Mouse (Mus musculus): Measurements from ENCODE around the gene Tnip1. TPM values are rescaled to one million over a fixed set of nuclear protein-coding genes. Genes with fewer than 3 reads are reported as not detected.
A peak's percentile ranks its signal among the peaks of the same experiment; 100 is the strongest.

Tnip1 gene
- total and polyA plus RNA-seq, 2 experiments: 3.0 to 8.1 TPM

- DNase-seq (ENCODE audit: extremely low read depth, low read depth, low spot score): no peak
- WGBS: 79% methylated on average over 2 of the region's 2 CpGs
- H3K4me1 ChIP-seq (ENCODE audit: control insufficient read depth, insufficient read depth, low read length): peaks cover 9% of the 10 kb centered on the region
- H3K27me3 ChIP-seq (ENCODE audit: control insufficient read depth, insufficient read depth, low read length): no peaks in the 10 kb centered on the region
- H3K4me3 ChIP-seq (ENCODE audit: insufficient read depth, low read depth, low read length): no peak overlapping the region
- TF ChIP-seq POLR2A (IDR thresholded peaks at IDR 0.05; ENCODE audit: extremely low read depth, insufficient read depth, low read length): no peak
- TF ChIP-seq CTCF (IDR thresholded peaks at IDR 0.05; ENCODE audit: low read depth, low read length): no peak
- H3K9ac ChIP-seq (ENCODE audit: low read depth, low read length): no peak overlapping the region
- H3K36me3 ChIP-seq (ENCODE audit: control insufficient read depth, insufficient read depth, low read length): peaks cover 29% of the 10 kb centered on the region
- no peak overlapping the region for H3K27ac ChIP-seq (replicated peaks; ENCODE audit: insufficient read depth, low read depth, low read length)
- H3K79me2 ChIP-seq (ENCODE audit: control insufficient read depth, insufficient read depth, low read length): peaks cover 7% of the 10 kb centered on the region; the same call in 1 of the 2 replicates
These were observed 94.3 kb downstream of the Tnip1 start for GRCm38 (mm10) chr11:54868445-54868844.

- 42% methylated on average over 3 of the region's 3 CpGs for WGBS
- peaks cover 9% of the 10 kb centered on the region for H3K4me1 ChIP-seq (ENCODE audit: control insufficient read depth, insufficient read depth, low read length)
- H3K27me3 ChIP-seq (ENCODE audit: control insufficient read depth, insufficient read depth, low read length): no peaks in the 10 kb centered on the region
- peaks cover 26% of the 10 kb centered on the region for H3K36me3 ChIP-seq (ENCODE audit: control insufficient read depth, insufficient read depth, low read length)
- H3K9ac ChIP-seq (ENCODE audit: low read depth, low read length): no peak overlapping the region
- peak; percentile 53 for DNase-seq (ENCODE audit: extremely low read depth, low read depth, low spot score)
- TF ChIP-seq CTCF (IDR thresholded peaks at IDR 0.05; ENCODE audit: low read depth, low read length) (no peak), POLR2A (IDR thresholded peaks at IDR 0.05; ENCODE audit: extremely low read depth, insufficient read depth, low read length) (no peak)
- H3K27ac ChIP-seq (replicated peaks; ENCODE audit: insufficient read depth, low read depth, low read length): no peak overlapping the region
- no peak overlapping the region for H3K4me3 ChIP-seq (ENCODE audit: insufficient read depth, low read depth, low read length)
- peaks cover 7% of the 10 kb centered on the region; the same call in 1 of the 2 replicates for H3K79me2 ChIP-seq (ENCODE audit: control insufficient read depth, insufficient read depth, low read length)
These were observed 94.7 kb downstream of the Tnip1 start for GRCm38 (mm10) chr11:54867903-54868434.

- 0% methylated on average over 5 of the region's 5 CpGs for WGBS
- peak overlapping the region; percentile 93 for H3K9ac ChIP-seq (ENCODE audit: low read depth, low read length)
- peaks cover 6% of the 10 kb centered on the region for H3K4me1 ChIP-seq (ENCODE audit: control insufficient read depth, insufficient read depth, low read length)
- peaks cover 23% of the 10 kb centered on the region for H3K36me3 ChIP-seq (ENCODE audit: control insufficient read depth, insufficient read depth, low read length)
- H3K27me3 ChIP-seq (ENCODE audit: control insufficient read depth, insufficient read depth, low read length): no peaks in the 10 kb centered on the region
- peak overlapping the region; percentile 89 for H3K4me3 ChIP-seq (ENCODE audit: insufficient read depth, low read depth, low read length)
- H3K79me2 ChIP-seq (ENCODE audit: control insufficient read depth, insufficient read depth, low read length): peaks cover 7% of the 10 kb centered on the region; the same call in 1 of the 2 replicates
- peak overlapping the region; percentile 93 for H3K27ac ChIP-seq (replicated peaks; ENCODE audit: insufficient read depth, low read depth, low read length)
- TF ChIP-seq CTCF (IDR thresholded peaks at IDR 0.05; ENCODE audit: low read depth, low read length) (no peak), POLR2A (IDR thresholded peaks at IDR 0.05; ENCODE audit: extremely low read depth, insufficient read depth, low read length) (no peak)
- peak; percentile 79 for DNase-seq (ENCODE audit: extremely low read depth, low read depth, low spot score)
These were observed 95.7 kb downstream of the Tnip1 start for GRCm38 (mm10) chr11:54867049-54867385.

GRCm38 (mm10) chr11:54866119-54867048, 96.3 kb downstream of the Tnip1 start, which contains the start of gene Hint1:
Gene Hint1, plus strand, starts transcription at chr11:54866383.
- Histone ChIP-seq H3K4me1 (ENCODE audit: control insufficient read depth, insufficient read depth, low read length) (peaks cover 6% of the 10 kb centered on the region), H3K4me3 (ENCODE audit: insufficient read depth, low read depth, low read length) (peak within 1 kb of the TSS; percentile 89), H3K9ac (ENCODE audit: low read depth, low read length) (peak within 1 kb of the TSS; percentile 93), H3K27me3 (ENCODE audit: control insufficient read depth, insufficient read depth, low read length) (no peaks in the 10 kb centered on the region), H3K36me3 (ENCODE audit: control insufficient read depth, insufficient read depth, low read length) (peaks cover 16% of the 10 kb centered on the region), H3K79me2 (ENCODE audit: control insufficient read depth, insufficient read depth, low read length) (peaks cover 7% of the 10 kb centered on the region; the same call in 1 of the 2 replicates), H3K27ac (replicated peaks; ENCODE audit: insufficient read depth, low read depth, low read length) (peak within 1 kb of the TSS; percentile 93)
- DNase-seq (ENCODE audit: extremely low read depth, low read depth, low spot score): peak; percentile 77
- under 1% methylated on average over 107 of the region's 107 CpGs for WGBS
- TF ChIP-seq CTCF (IDR thresholded peaks at IDR 0.05; ENCODE audit: low read depth, low read length) (0 out of 2 replicates have a peak, but pooled peaks have one; percentile 21), POLR2A (IDR thresholded peaks at IDR 0.05; ENCODE audit: extremely low read depth, insufficient read depth, low read length) (peak; percentile 92)

GRCm38 (mm10) chr11:54865330-54866085, 97.2 kb downstream of the Tnip1 start:
- 60% methylated on average over 6 of the region's 6 CpGs for WGBS
- peak overlapping the region; percentile 36; the same call in 1 of the 2 replicates for H3K27ac ChIP-seq (replicated peaks; ENCODE audit: insufficient read depth, low read depth, low read length)
- H3K4me1 ChIP-seq (ENCODE audit: control insufficient read depth, insufficient read depth, low read length): peaks cover 8% of the 10 kb centered on the region

More at GRCm38 (mm10) chr11:54865330-54866085, 97.2 kb downstream of the Tnip1 start:
- Histone ChIP-seq H3K9ac (ENCODE audit: low read depth, low read length) (peak overlapping the region; percentile 56; the same call in 1 of the 2 replicates), H3K79me2 (ENCODE audit: control insufficient read depth, insufficient read depth, low read length) (peaks cover 7% of the 10 kb centered on the region; the same call in 1 of the 2 replicates), H3K4me3 (ENCODE audit: insufficient read depth, low read depth, low read length) (peak overlapping the region; percentile 89; the same call in 1 of the 2 replicates), H3K27me3 (ENCODE audit: control insufficient read depth, insufficient read depth, low read length) (no peaks in the 10 kb centered on the region), H3K36me3 (ENCODE audit: control insufficient read depth, insufficient read depth, low read length) (peaks cover 9% of the 10 kb centered on the region)
- TF ChIP-seq CTCF (IDR thresholded peaks at IDR 0.05; ENCODE audit: low read depth, low read length): no peak
- no peak for TF ChIP-seq POLR2A (IDR thresholded peaks at IDR 0.05; ENCODE audit: extremely low read depth, insufficient read depth, low read length)
- DNase-seq (ENCODE audit: extremely low read depth, low read depth, low spot score): no peak

All from liver, adult 2 months (tissue).